Mouse (Mus musculus): ENCODE results near the gene Rgs13.

Gene Rgs13

DNA sequence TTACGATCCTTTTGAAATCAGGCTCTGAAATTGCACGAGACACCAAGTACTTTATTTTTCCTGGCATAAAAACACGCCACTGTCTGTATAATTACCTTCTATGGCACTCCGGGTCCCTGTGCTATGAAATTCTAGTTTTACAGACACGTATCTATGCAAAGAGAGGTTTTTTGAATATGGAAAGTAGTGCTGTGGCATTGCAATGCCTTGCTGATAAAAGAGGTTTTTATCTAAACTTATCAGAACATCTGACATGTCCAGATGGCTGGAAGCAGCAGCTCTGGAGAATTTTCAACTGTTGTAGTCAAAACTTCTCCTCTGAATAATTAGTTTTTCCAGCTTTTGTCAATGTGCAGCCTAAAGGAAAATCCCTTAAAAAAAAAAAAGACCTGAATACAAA lies at the start of gene Rgs13:
Gene Rgs13 (minus strand): TSS at position 207 of the 400 bp plus-strand sequence.
- no peak for DNase-seq (ENCODE audit: low spot score)

DNA sequence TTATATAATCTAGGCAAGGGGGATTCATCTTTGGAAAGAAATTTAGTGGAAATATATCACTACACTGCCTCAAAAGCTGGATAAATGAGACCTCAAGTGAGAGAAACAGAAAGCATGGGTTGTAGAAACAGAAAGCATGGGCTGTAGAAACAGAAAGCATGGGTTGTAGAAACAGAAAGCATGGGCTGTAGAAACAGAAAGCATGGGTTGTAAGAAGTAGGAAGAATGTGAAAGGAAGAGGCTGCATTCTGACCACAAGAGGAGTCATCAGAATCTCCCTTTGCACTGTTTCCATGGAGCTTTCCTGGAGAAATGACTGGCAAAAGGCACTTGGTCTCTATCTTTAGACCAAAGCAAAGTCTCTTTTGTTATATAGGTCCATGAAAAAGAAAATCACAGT lies 38.1 kb upstream of the Rgs13 start:
- no peak for DNase-seq (ENCODE audit: low spot score)

DNA sequence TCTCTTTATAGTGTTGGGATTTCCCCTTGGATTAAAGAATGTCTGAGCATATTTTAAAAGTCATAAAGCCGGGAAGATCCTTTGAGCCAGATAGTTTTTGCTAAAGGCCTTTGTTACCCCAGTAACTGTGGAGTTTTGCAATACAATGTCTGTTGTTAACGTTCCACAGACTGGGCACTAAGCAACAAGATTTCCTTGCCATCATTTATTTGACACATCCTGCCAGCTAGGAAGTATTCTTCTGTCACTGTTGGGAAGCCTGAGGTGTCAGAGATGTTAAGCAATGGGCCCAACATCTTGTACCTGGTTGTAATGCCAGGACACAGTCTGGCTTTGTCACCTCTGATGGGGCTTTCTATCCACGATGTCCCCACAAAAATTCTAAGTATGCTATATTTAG lies 33.7 kb upstream of the Rgs13 start:
- no peak for DNase-seq (ENCODE audit: low spot score)

DNA sequence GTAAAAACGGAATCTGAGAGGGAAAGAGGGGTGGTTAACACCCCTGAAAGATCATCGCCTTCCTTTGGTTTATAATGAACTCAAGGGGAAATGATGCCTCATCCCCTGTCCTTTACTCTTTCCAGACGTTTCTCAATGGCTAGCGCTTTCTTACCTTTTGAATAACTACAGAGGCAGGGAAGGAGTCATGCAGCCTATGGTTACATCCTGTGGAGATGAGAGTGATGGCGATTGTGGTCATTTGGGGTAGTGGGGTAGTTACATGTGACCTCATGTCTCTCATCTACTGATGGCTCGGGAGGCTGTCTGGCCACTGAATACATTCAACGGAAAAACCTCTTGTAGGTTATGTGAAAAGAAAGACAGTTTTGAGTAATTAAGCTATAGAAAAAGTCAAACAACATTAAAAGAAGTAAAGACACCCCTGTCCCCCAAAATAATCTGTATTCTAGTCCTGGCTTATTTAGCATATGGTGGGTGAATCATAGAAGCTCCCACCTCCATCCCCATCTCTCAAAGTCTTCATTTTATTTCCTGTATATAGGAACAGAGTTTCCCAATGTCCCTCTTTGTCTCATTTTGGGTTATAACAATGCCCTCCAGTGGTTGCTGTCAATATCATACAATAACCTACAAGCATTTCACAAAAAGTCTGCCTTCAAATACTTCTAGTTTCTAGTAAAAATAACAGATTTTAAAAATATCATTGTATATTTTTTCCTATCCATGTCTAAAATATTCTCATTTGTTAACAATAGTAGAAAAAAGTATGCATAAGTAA lies 29.3 kb upstream of the Rgs13 start:
- no peak for DNase-seq (ENCODE audit: low spot score)

DNA sequence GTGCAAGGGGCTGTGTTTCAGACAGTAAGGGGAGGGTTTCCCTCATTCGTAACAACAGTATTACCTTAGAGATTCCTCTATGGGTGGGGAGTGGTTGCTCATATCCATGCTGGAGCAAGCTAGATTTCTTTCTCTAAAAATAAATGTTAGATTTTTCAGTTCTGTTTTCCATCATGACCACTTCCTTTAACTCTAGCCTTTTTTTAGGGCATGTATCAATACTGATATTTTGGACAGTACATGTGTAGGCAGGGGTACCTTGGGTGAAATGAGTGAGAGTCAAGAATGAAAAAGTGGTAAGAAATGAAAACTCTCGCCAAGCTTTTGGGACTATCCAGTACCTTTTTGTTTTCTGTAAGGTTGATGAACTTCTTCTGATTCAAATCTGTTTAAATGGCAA lies 27.6 kb upstream of the Rgs13 start:
- no peak for DNase-seq (ENCODE audit: low spot score)

DNA sequence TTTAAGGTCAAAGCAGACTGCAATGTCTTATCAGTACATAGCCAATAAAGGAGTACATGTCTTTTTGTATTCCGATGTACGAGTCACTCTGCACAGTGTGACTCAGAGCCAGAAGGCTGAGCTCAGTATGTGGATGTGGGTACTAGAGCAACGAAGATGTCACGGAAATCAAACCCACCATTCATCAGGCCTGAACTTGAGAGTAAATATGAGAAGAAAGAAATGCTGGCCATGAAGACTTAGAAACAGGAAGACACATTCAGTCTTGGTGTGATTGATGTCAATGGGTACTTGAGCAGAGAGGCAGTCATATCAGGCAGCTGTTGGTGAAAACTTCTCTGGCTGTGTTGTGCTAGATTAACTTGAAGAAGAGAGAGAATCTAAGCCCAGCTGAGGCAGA lies 25.8 kb upstream of the Rgs13 start:
- no peak for DNase-seq (ENCODE audit: low spot score)

DNA sequence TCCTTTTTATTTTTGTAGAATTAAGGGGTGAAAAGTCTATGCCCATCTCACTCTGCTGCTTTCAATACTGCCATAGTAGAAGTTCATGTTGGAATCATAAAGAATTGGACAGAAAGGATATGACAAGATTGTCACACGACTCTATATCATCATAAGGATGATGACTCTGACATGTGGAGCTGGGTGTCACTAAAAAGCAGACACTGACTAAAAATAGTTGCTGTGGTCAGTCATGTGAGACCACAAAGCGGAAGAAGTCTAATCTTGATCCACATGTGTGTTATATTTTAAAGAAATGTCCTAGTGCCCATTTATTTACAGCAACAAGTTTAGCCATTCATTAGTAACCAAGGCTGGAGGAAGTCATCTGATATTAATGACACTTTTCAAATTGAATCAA lies 23.3 kb upstream of the Rgs13 start:
- DNase-seq (ENCODE audit: low spot score): no peak

DNA sequence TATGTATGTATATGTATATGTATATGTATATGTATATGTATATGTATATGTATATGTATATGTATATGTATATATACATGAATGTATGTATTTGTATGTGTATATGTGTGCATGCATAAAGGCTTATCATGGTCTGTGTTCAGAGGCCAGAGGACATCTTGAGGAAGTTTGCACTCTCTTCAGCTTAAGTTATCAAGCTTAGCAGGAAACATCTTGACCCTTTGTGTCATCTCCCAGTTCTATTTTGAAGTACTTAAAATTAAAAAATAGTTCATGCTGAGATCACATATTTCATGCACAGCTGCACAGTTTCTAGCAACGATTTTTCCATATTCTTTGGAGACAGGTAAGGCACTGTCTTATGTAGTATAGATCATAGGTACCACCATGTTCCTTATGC lies 22.4 kb upstream of the Rgs13 start:
- no peak for DNase-seq (ENCODE audit: low spot score)

DNA sequence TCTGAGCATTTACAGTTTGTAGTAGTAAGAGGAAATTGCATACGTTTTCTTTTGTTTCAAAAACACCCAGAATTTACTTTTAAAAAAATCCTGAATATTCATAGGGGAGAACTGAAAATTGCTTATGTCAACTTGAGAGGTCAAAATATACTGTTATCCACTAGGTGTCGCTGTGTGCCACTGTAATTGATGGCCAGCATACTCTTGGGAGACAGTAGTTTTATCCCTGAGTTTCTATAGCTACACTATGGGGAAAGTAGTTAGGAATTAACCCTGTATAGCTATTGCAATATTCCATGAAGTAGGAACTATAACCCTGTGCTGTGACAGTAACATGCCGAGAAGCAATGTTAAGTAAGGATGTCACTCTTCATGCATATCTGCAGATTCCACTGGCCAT lies 20.5 kb upstream of the Rgs13 start:
- no peak for DNase-seq (ENCODE audit: low spot score)

DNA sequence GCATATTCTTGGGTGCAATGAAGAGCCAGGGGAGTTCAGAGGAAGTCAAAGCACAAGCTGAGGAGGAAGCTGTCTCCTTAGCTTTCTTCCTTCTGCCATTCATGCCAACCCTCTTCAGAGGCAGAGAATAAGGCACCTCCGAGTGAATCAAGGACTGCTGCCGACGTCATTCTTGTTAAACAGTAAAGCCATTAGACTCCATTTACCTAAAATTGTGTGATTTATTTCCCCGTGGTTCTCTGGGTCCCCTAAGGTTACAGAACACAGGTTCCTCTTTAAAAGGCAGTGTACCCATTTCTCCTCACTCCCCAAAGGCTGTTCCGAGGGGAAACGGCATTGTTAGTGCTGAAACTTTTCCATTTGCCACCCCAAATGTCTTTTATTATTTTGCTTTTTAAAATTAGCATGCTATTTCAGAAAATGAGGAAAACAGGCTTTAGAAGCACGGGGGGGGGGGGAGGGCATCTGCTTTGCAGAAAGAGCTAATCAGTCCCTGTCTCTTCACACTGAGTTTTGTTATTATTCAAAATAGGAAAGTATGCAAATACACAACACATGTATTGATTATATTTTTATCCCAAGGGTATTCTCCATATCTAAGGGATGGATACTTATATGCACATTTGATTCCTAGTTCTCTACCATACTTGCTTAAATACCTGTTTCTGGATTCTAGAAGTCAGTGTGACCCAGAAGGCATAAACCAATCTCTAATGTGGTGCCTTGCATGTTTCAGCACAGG lies 9.7 kb upstream of the Rgs13 start:
- no peak for DNase-seq (ENCODE audit: low spot score)

DNA sequence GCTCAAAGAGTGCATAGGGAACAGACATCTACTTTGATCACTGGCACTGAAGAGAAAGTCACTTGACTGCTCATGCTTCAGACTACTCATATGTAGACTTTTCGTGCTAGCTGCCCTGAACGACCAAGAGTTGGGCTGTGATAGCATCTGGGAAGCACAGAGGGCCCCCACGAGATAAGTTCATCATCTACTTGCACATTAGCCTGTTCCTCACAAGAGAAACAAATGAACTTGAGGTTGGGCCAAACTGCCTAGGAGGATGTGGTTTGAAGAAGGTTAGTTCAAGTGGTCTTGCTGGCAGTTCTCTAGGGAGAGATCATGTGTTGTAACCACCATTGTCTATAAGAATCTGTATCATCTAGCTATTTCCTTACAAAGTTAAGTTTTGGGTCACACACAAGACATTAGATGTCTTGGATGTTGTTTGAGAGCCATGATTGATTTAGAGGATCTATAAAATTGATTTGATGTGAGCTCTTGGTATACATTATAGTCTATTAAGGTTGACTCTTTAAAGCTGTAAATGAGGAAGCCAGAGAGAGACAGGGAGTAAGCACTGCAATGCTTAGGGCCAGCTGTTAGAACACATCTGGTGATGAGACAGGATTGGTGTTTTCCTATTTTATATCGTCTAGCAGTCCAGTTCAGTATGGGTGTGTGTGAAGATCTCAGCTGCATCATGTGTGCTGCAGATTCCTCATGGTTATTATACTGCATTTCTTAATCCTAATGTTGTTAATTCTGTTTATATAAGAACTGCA lies 8.0 kb upstream of the Rgs13 start:
- no peak for DNase-seq (ENCODE audit: low spot score)

DNA sequence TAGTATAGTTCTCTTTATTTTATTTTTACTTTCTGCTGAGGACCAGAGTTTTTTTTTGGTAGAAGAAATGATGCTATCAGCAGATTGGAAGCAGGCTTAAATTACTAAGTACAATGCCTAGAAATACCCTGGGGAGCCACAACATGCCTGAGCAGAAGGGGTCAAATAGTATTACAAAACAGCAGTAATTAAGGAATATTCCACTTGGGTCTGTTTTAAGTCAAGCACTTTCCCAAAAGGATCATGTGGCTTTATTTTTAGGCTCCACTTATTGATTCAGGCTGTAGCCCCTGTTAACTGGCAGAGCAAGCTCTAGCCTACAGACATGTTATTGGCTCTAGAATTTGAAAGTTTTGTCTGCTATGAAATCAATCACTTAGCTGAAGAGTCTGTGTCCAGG lies 6.5 kb upstream of the Rgs13 start:
- DNase-seq (ENCODE audit: low spot score): no peak

DNA sequence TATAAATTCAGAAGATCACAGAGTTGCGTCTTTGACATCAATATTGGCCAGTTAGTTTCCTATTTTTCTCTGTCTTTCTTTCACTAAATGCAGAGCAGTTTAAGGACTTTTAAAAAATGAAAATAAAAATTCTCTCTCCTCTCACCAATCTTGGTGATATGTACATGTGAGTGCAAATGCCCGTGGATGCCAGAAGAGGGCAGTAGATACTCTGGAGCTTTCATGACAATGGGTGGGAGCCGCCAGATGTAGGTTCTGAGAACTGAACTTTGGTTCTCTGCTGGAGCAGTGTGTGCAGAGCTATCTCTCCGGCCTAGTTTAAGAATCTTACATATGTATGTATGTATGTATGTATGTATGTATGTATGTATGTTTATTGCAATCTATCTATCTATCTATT lies 2.4 kb upstream of the Rgs13 start:
- DNase-seq (ENCODE audit: low spot score): no peak

DNA sequence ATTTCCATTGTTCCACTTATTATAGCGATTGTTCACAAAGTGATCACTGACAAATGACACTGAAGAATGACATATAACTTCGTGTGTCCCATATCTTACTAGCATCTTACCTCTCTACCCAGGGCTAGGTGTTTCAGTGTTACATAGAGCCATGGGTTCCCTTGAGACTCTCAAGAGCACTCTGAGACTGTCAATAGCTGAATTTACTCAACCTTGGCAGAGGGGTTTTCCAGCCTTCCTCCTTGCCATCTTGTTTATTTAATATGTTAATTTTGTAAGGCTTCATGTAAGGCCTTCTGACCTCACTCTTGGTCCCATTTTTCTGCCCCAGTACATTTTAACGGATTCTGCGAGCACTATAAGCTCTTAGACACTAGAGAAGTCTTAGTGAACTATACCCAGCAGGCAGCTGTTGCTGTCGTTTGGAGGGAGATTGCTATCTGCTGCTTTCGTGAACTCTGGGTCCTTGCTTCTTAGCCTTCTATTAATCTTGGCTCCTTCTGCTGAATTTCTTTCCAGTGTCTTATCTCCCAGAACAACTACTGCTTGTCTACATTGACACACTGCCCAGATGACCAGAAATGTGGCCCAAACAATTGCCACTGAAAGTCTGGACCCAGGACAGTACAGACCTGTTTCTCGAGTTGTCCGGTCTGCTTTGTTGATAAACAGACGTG lies 1.2 kb upstream of the Rgs13 start:
- DNase-seq (ENCODE audit: low spot score): no peak

DNA sequence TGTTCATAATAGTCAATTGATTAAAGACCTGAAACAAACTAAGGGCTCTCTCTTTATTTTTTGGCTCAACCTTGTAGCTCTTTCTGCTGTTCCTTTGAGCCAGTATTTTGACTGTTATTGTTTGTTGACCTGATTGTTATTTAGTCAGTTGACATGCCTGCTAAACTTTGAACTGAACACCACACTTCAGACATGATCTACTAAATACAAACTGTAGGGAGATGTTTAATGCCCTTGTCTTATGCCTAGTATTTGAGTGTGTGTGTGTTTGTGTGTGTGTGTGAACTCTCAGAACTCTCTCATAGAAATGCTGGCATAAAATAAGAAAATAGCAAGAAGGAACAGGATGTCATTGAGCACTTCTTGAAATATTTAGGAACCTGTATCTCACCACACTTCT lies 448 bp upstream of the Rgs13 start:
- no peak for DNase-seq (ENCODE audit: low spot score)

DNA sequence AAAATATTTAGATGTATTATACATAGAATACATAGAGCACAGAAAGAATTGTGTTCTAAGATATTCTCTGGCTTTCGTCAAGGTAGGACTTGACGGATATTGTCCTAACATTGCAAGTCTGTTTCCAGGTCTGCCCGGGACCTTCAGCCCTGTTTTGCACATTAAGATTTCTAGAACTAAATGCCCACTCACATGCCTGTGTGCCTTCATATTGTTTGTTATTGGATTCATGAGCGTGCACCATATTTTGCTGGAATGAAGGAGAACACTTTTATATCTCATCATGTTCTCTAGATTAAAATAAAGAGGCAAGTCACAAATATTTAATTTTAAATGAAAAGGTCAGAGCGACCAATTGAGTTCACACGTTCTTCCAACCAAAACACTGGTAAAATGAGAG lies 2.4 kb downstream of the Rgs13 start:
- DNase-seq (ENCODE audit: low spot score): no peak

DNA sequence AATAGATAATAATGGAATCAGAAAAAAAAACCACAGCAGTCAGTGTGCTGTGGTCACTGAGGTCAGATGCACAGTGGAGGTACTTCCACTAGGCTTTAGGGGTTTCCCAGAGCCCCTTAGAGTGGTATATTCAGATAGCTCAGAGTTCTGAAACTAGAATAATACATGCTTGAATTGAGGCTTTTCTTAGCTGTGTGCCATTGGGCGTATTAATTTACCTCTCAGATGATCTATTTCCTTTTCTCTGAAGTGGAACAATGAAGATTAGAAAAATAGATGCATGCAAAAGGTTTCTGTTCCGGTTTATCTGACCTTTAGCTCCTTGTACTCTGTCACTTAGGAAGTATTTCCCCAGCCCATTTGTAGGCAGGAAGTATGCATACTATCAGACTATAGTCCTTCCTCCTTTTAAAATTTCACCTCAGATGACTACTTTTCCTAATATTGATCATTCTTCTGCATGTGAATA lies 3.6 kb downstream of the Rgs13 start:
- no peak for DNase-seq (ENCODE audit: low spot score)

DNA sequence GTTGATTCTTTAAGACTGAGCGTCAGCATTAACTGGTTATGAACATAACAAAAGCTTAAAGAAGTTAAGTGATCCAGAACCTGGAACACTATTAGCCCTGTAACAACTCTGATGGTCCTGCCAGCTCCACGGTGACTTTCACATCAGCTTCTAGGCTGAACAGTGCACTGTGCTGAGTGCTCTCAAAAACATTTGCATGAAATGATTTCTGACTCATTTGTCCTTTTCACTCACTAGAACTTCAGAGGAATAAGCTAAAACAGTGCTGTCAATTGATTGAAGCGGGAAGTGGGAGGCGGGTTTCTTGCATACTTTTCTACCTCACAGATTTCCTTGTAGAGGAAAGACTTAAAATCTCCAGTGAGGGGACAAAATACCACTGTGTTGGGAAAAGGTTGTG lies 8.3 kb downstream of the Rgs13 start:
- no peak for DNase-seq (ENCODE audit: low spot score)

DNA sequence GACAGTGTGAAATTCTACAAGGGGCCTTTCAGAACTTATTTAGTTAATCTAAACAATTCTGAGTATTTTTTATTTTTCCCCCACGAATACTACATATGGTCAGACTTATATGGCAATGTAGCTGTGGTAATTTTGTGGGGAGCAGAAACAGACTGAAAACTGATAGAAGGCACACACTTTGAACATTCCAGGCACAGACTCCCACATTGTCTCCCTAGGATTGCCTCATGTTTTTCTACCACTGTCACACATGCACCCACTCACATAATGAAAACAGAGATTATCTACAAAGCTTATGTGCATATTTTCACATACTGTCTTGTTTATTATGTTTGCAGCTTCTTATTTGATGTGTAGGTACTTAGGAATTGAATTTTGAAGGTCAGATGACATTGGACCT lies 9.4 kb downstream of the Rgs13 start:
- DNase-seq (ENCODE audit: low spot score): no peak

DNA sequence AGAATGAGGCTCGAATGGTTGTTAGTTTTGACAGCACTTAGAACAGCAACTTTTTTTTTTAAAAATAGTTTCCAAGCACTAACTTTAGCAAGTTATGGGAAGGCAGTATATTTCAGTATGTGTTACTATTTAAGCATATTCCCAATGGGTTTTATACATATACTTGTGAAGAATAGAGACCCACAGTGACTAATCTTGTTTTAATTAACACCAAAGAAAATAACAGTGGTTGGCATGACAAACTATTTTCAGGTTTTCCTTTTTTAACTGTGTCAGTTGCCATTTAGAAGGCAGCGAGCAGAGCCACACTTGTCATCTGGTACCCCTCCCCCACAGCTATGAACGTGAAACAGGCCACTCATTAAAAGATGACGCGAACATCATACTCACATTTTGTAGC lies 10.3 kb downstream of the Rgs13 start:
- DNase-seq (ENCODE audit: low spot score): no peak

DNA sequence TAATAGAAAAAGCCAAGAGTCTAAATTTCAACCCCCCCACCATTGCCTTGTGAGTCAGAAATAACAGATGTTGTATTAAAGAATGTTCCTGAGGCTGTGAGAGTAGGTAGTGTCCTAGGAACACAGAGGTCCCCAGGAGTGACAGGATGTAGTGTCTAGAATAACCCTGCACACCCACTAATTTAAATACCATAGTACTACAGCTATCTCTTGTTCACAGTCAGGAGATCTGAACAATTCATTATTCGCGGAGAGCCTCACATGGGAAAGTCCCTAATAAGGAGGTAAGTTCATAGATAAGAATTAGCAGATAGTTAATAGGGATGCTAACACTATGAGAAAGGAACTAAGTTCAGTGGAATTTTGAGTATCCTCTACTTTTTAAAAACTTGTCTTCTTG lies 10.9 kb downstream of the Rgs13 start:
- DNase-seq (ENCODE audit: low spot score): no peak

DNA sequence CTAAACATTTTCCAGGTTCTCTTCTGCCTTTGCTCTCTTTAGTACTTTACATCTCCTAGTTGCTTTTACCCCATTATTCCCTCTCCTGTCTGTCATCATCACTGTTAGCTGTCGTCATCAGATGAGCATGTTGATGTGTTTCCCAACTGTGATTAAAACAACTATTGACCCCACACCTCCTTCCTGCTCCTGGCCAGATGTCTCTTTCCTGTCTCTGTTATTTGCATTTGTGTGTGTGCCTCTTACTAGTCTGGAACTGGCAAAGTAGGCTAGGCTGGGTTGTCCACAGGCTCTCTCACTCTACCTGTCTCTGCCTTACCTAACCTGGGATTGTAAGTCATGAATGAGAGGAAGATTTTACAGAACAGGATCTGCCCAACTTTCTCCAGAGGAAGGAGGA lies 24.6 kb downstream of the Rgs13 start:
- no peak for DNase-seq (ENCODE audit: low spot score)

DNA sequence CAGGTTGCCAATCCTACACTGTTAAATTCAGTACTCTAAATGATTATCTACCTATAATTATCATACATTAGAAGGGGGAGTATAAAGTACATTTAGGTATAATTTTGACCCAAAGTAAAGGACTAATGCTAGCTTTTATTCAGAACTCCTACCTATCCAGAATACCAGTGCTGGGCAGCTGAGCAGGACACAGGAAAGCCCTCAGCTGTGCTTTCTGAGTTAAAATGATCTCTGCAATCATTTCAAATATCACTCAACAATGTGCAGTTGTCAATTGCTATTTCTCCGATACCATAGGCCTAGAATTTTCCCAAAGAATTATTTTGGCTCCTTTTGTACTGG lies 25.0 kb downstream of the Rgs13 start:
- no peak for DNase-seq (ENCODE audit: low spot score)
